Mouse (Mus musculus): ENCODE measurements around the gene Gm13691. TPM values are rescaled to one million over a fixed set of nuclear protein-coding genes. Genes with fewer than 3 reads are reported as not detected.
"Not testable (repeated sequence)": the region's sequence is repeated elsewhere in the genome, so short reads cannot be mapped to it uniquely, and the experiment has no call there.

Gene Gm13691
- polyA plus RNA-seq, 1 experiment from 2014 or later = 1.3 TPM

GRCm38 (mm10) chr2:84008913-84009312 is 18.6 kb downstream of the Gm13691 start:
- CTCF ChIA-PET = no interaction called here

DNA sequence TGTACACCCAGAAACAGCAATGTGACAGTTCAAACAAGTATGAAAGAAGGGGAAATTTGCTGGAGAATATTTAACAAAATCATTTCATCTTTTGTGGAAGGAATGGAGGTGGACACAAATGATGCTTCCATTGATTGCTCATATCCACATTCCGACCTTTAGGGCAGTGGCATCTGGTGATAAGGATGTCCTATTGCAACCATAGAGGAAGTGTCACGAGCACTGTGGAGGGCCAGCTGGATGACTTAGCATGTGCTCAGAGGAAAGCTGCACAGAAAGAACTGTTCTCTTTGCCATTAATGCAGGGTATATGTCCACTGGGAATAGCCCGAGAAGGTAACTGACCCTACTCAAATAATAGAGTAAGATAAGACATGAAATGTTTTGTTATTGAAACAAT is 19.5 kb downstream of the Gm13691 start:
- no peak for ATAC-seq
- TF ChIP-seq CTCF (IDR thresholded peaks at IDR 0.05) = no peak
- POLR2A ChIA-PET = no interaction called here
- DNase-seq (ENCODE audit: low read depth, low spot score) = no peak
- H3K27me3 ChIP-seq = peaks cover 73% of the 10 kb centered on the region
- in situ Hi-C loops (cut with MboI; ENCODE audit: low pct_unique_long_range_greater_than_20kb) = no loop called here
- CTCF ChIA-PET = no interaction called here

More at GRCm38 (mm10) chr2:84008913-84009312, 18.6 kb downstream of the Gm13691 start:
- peaks cover 66% of the 10 kb centered on the region for H3K27me3 ChIP-seq
- in situ Hi-C loops (cut with MboI; ENCODE audit: low pct_unique_long_range_greater_than_20kb) = no loop called here
- no peak for ATAC-seq
- POLR2A ChIA-PET = no interaction called here
- TF ChIP-seq CTCF (IDR thresholded peaks at IDR 0.05) = no peak
- no peak for DNase-seq (ENCODE audit: low read depth, low spot score)

GRCm38 (mm10) chr2:84014572-84014971 is 24.2 kb downstream of the Gm13691 start:
- peaks cover 67% of the 10 kb centered on the region for H3K27me3 ChIP-seq
- no peak for DNase-seq (ENCODE audit: low read depth, low spot score)
- TF ChIP-seq CTCF (IDR thresholded peaks at IDR 0.05) = no peak
- ATAC-seq = no peak
- in situ Hi-C loops (cut with MboI; ENCODE audit: low pct_unique_long_range_greater_than_20kb) = no loop called here
- ChIA-PET POLR2A (no interaction called here), CTCF (no interaction called here)

DNA sequence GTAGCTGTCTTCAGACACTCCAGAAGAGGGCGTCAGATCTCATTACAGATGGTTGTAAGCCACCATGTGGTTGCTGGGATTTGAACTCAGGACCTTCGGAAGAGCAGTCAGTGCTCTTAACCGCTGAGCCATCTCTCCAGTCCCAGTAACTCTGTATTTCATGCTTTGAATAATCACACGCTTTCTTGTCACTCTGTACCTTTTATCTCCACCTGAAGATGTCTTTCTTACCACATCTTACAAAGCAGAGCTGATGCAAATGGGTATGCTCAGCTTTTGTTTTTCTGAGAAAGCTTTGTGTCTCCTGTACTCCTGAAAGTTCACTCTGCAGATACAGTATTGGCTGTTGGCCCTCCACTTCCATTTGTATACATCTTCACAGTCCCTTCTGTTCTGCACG is 25.9 kb downstream of the Gm13691 start:
- in situ Hi-C loops (cut with MboI; ENCODE audit: low pct_unique_long_range_greater_than_20kb); DNase-seq (ENCODE audit: low read depth, low spot score); ATAC-seq; POLR2A ChIA-PET: not testable (repeated sequence)
- peaks cover 69% of the 10 kb centered on the region for H3K27me3 ChIP-seq
- CTCF ChIA-PET = interaction anchor here (1.2 kb wide), 1 partner anchor 15 kb away, joined by 5 read pairs; no protein-coding TSS in a partner anchor

GRCm38 (mm10) chr2:84018330-84018729 is 28.0 kb downstream of the Gm13691 start:
- POLR2A ChIA-PET = no interaction called here
- CTCF ChIA-PET = interaction anchor here (1.8 kb wide), 1 partner anchor 12 kb away, joined by 4 read pairs; no protein-coding TSS in a partner anchor
- no peak for TF ChIP-seq CTCF (IDR thresholded peaks at IDR 0.05)
- ATAC-seq (no peak), DNase-seq (ENCODE audit: low read depth, low spot score) (no peak)
- peaks cover 56% of the 10 kb centered on the region for H3K27me3 ChIP-seq
- in situ Hi-C loops (cut with MboI; ENCODE audit: low pct_unique_long_range_greater_than_20kb) = no loop called here

GRCm38 (mm10) chr2:84019519-84020305 is 29.4 kb downstream of the Gm13691 start:
- in situ Hi-C loops (cut with MboI; ENCODE audit: low pct_unique_long_range_greater_than_20kb) = no loop called here
- ChIA-PET POLR2A (no interaction called here), CTCF (no interaction called here)
- TF ChIP-seq CTCF (IDR thresholded peaks at IDR 0.05) = no peak
- no peak for DNase-seq (ENCODE audit: low read depth, low spot score)
- peaks cover 54% of the 10 kb centered on the region for H3K27me3 ChIP-seq
- no peak for ATAC-seq

GRCm38 (mm10) chr2:84021930-84022329 is 31.6 kb downstream of the Gm13691 start:
- ChIA-PET CTCF (interaction anchor here (1.3 kb wide), 1 partner anchor 21 kb away, joined by 3 read pairs; no protein-coding TSS in a partner anchor), POLR2A (no interaction called here)
- in situ Hi-C loops (cut with MboI; ENCODE audit: low pct_unique_long_range_greater_than_20kb) = no loop called here
- no peak for TF ChIP-seq CTCF (IDR thresholded peaks at IDR 0.05)
- DNase-seq (ENCODE audit: low read depth, low spot score) = no peak
- no peak for ATAC-seq
- H3K27me3 ChIP-seq = peaks cover 59% of the 10 kb centered on the region

DNA sequence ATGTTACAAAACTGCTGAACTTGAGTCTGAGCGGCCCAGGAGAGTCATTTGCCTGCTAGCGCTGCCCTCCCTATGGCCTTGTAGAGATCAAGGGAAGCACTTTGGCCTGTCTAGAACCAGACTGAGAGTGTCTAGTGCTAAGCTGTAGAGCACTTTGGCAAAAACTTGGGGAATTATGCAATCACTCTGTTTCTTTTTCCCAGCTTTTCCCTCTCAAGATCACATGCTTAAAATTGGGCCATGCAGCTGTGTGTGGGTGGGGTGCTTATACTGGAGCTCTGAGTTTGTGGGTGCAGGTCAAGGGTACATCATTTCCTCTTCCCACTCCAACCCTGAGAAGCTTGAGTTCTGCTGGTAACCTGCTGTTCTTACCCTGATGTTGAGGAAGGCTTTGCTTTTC is 32.6 kb downstream of the Gm13691 start:
- no peak for TF ChIP-seq CTCF (IDR thresholded peaks at IDR 0.05)
- ATAC-seq (no peak), DNase-seq (ENCODE audit: low read depth, low spot score) (no peak)
- peaks cover 58% of the 10 kb centered on the region for H3K27me3 ChIP-seq
- in situ Hi-C loops (cut with MboI; ENCODE audit: low pct_unique_long_range_greater_than_20kb) = no loop called here
- POLR2A ChIA-PET = no interaction called here
- CTCF ChIA-PET = interaction anchor here (0.9 kb wide), 1 partner anchor 10 kb away, joined by 3 read pairs; no protein-coding TSS in a partner anchor

- ChIA-PET POLR2A (no interaction called here), CTCF (interaction anchor here (0.9 kb wide), 1 partner anchor 10 kb away, joined by 3 read pairs; no protein-coding TSS in a partner anchor)
- in situ Hi-C loops (cut with MboI; ENCODE audit: low pct_unique_long_range_greater_than_20kb) = no loop called here
- ATAC-seq = no peak
- no peak for TF ChIP-seq CTCF (IDR thresholded peaks at IDR 0.05)
- peaks cover 61% of the 10 kb centered on the region for H3K27me3 ChIP-seq
- no peak for DNase-seq (ENCODE audit: low read depth, low spot score)
Measured at GRCm38 (mm10) chr2:84023319-84023718, 33.0 kb downstream of the Gm13691 start.

- H3K27me3 ChIP-seq = peaks cover 51% of the 10 kb centered on the region
- POLR2A ChIA-PET = no interaction called here
- in situ Hi-C loops (cut with MboI; ENCODE audit: low pct_unique_long_range_greater_than_20kb) = no loop called here
- no peak for ATAC-seq
- TF ChIP-seq CTCF (IDR thresholded peaks at IDR 0.05) = no peak
- no peak for DNase-seq (ENCODE audit: low read depth, low spot score)
- CTCF ChIA-PET = no interaction called here
Measured at GRCm38 (mm10) chr2:84025217-84025616, 34.9 kb downstream of the Gm13691 start.

DNA sequence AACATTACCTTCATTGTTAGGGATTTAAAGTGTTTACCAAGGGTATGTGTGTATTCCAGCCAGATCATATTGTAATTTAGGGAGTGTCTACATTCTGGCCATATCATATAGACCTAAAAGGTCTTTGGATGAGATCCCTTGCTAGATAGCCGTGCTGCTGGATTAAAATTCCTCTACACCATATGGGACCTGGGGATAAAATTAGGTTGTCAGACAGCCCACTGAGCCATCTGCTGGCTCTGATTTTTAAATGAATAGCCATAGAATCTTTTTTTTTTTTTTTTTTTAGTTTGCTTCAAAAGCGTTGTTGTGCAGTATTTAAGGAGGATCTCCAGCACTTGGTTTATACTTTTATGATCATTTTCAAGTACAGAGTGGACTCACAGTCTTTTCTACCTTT is 42.2 kb downstream of the Gm13691 start:
- ChIA-PET POLR2A (no interaction called here), CTCF (no interaction called here)
- DNase-seq (ENCODE audit: low read depth, low spot score) (no peak), ATAC-seq (no peak)
- in situ Hi-C loops (cut with MboI; ENCODE audit: low pct_unique_long_range_greater_than_20kb) = no loop called here
- no peak for TF ChIP-seq CTCF (IDR thresholded peaks at IDR 0.05)
- H3K27me3 ChIP-seq = peaks cover 44% of the 10 kb centered on the region

All from Patski (cell line).